Mouse (Mus musculus) thymus, adult 2 months (tissue): Measurements from ENCODE around the gene Smad3. TPM values are rescaled to one million over a fixed set of nuclear protein-coding genes. Genes with fewer than 3 reads are reported as not detected.

Experiments used
- DNase-seq: peaks from one replicate; pipeline ENCODE4 v3.0.0; 2021
- H3K27ac ChIP-seq: fragments of 200-500 bp; 2 replicates; pipeline ENCODE4 v1.5.1; 2012; ENCODE audit warnings: low read length, control low read depth; ENCODE audit not compliant: control insufficient read depth, insufficient read depth
- H3K27me3 ChIP-seq: fragments of 200-500 bp; 2 replicates; pipeline ENCODE4 v1.6.1; 2012; ENCODE audit warnings: mild to moderate bottlenecking, low read length, moderate library complexity, mixed read lengths; ENCODE audit not compliant: control insufficient read depth, insufficient read depth
- H3K36me3 ChIP-seq: fragments of 200-500 bp; 2 replicates; pipeline ENCODE4 v1.6.1; 2012; ENCODE audit warnings: mild to moderate bottlenecking, low read length, moderate library complexity; ENCODE audit not compliant: control insufficient read depth, insufficient read depth
- H3K4me1 ChIP-seq: fragments of 200-500 bp; replicated peaks from 2 replicates; pipeline ENCODE4 v1.6.1; 2012; ENCODE audit warnings: low read length; ENCODE audit not compliant: control insufficient read depth, insufficient read depth
- H3K4me3 ChIP-seq: fragments of 200-500 bp; 2 replicates; pipeline ENCODE4 v1.5.1; 2012; ENCODE audit warnings: mild to moderate bottlenecking, low read length, control low read depth, moderate library complexity; ENCODE audit not compliant: control insufficient read depth, insufficient read depth
- CTCF ChIP-seq: fragments of 200-500 bp; IDR thresholded peaks from 2 replicates; pipeline ENCODE4 v1.5.1; 2012; ENCODE audit warnings: mild to moderate bottlenecking, control low read depth, low read length, moderate library complexity, borderline replicate concordance; ENCODE audit not compliant: control insufficient read depth, poor library complexity, insufficient read depth; ENCODE audit errors: extremely low read depth
- POLR2A ChIP-seq: fragments of 200-500 bp; IDR thresholded peaks from 2 replicates; pipeline ENCODE4 v1.6.1; 2012; ENCODE audit warnings: mild to moderate bottlenecking, low read length, control low read depth, moderate library complexity; ENCODE audit not compliant: control insufficient read depth, poor library complexity, insufficient read depth; ENCODE audit errors: extremely low read depth
- WGBS: fragments of 180-500 bp; shearing (Covaris S2); methylation state at CpG from one replicate; pipeline ENCODE4 v1.1.7; 2018; 5-methylcytosine and 5-hydroxymethylcytosine counted together
- polyA plus RNA-seq: library from polyadenylated mRNA; depleted of rRNA; stranded (reverse); fragments of >200 nt; gene quantifications from 2 replicates; pipeline ENCODE4 v1.2.3, GENCODE M21; 2012

The Smad3 gene
- polyA plus RNA-seq, 1 experiment: 63.4 TPM

- TF ChIP-seq POLR2A: no peak
- TF ChIP-seq CTCF: no peak
- DNase-seq: no peak
- Histone ChIP-seq H3K27ac (no peak overlapping the region), H3K36me3 (no peaks in the 10 kb centered on the region), H3K4me1 (peaks cover 63% of the 10 kb centered on the region), H3K27me3 (no peaks in the 10 kb centered on the region), H3K4me3 (peak overlapping the region; percentile 28)
- 31% methylated on average over 23 of the region's 23 CpGs for WGBS
Measured at GRCm38 (mm10) chr9:63754556-63755510, 3.0 kb downstream of the Smad3 start.

- no peaks in the 10 kb centered on the region for H3K27me3 ChIP-seq
- no peak for DNase-seq
- H3K4me1 ChIP-seq: peaks cover 64% of the 10 kb centered on the region
- H3K27ac ChIP-seq: no peak overlapping the region
- no peaks in the 10 kb centered on the region for H3K36me3 ChIP-seq
- no peak overlapping the region for H3K4me3 ChIP-seq
- TF ChIP-seq CTCF (no peak), POLR2A (no peak)
- 94% methylated on average over 5 of the region's 5 CpGs for WGBS
Measured at GRCm38 (mm10) chr9:63754039-63754438, 3.8 kb downstream of the Smad3 start.

GRCm38 (mm10) chr9:63753359-63753758, 4.4 kb downstream of the Smad3 start:
- Histone ChIP-seq H3K4me3 (no peak overlapping the region), H3K4me1 (peaks cover 62% of the 10 kb centered on the region), H3K36me3 (no peaks in the 10 kb centered on the region), H3K27me3 (no peaks in the 10 kb centered on the region), H3K27ac (no peak overlapping the region)
- TF ChIP-seq POLR2A (no peak), CTCF (no peak)
- 89% methylated on average over 8 of the region's 8 CpGs for WGBS
- DNase-seq: no peak

- 91% methylated on average over 7 of the region's 7 CpGs for WGBS
- H3K27me3 ChIP-seq: no peaks in the 10 kb centered on the region
- no peak overlapping the region for H3K4me3 ChIP-seq
- no peak overlapping the region for H3K27ac ChIP-seq
- no peaks in the 10 kb centered on the region for H3K36me3 ChIP-seq
- no peak for TF ChIP-seq CTCF
- TF ChIP-seq POLR2A: no peak
- H3K4me1 ChIP-seq: peaks cover 68% of the 10 kb centered on the region
- no peak for DNase-seq
Measured at GRCm38 (mm10) chr9:63752576-63752975, 5.2 kb downstream of the Smad3 start.

DNA sequence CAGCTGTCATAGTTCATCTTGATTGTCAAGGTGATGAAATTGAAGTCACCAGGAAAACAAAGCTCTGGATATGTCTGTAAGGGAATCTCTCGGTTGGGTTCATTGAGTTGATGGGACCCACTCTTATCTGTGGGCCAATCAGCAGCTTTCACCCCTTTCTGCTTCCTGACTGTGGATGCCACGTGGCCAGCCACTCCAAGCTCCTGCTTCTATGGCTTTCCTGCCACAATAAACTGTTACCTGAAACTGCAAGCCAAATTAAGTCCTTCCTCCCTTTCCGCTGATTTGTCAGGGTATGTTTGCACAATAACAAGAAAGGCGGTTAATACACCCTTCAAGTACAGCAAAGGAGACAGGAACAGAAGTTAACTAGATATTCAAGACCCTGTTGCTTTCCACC, 6.5 kb downstream of the Smad3 start:
- H3K27ac ChIP-seq: no peak overlapping the region
- no peak overlapping the region for H3K4me3 ChIP-seq
- peaks cover 69% of the 10 kb centered on the region for H3K4me1 ChIP-seq
- no peaks in the 10 kb centered on the region for H3K27me3 ChIP-seq
- no peak for DNase-seq
- no peaks in the 10 kb centered on the region for H3K36me3 ChIP-seq
- WGBS: 78% methylated on average over 4 of the region's 4 CpGs
- no peak for TF ChIP-seq CTCF
- TF ChIP-seq POLR2A: no peak

- H3K4me1 ChIP-seq: peaks cover 65% of the 10 kb centered on the region
- H3K27me3 ChIP-seq: no peaks in the 10 kb centered on the region
- DNase-seq: no peak
- H3K4me3 ChIP-seq: no peak overlapping the region
- no peak overlapping the region for H3K27ac ChIP-seq
- H3K36me3 ChIP-seq: no peaks in the 10 kb centered on the region
- WGBS: 82% methylated on average over 10 of the region's 10 CpGs
- TF ChIP-seq CTCF (no peak), POLR2A (no peak)
Measured at GRCm38 (mm10) chr9:63750360-63750974, 7.3 kb downstream of the Smad3 start.
